Mouse (Mus musculus): Measurements from ENCODE around the gene Mx1.
A peak's percentile ranks its signal among the peaks of the same experiment; 100 is the strongest.

Gene Mx1

DNA sequence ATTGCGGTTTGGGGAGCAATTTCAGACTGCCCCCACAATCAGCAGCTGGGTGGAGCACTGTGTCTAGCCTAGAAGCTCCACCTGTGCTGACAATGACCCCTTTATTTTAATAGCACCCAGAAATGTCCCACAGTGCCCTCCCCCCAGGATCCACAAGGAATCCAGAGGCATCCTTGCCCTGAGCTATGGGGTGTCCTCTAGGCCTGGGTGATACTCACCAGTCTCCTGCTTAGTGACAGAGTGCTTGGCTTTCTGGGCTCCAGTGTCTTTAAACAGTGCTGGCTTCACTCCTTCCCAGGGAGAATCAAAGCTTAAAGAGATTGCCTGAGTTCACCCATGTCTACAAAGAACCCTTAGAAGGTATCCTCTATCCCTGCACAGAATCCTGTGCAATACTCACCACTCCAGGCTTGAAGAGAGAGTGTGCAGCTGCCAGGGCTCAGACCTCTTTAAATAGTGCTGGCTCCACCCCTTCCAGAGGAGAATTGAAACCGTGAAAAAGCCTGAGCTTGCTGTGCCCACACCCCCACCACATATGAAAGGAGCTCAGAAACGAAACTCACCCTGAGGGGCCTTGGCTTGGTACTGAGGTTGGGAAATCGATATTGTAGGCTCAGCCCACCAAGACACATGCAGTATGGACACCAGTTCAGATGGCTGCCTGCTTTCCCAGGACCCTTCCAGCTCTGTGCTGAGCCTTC is at the start of gene Mx1:
Gene Mx1 (minus strand): TSS at position 427 of the 701 bp plus-strand sequence.
- DNase-seq = peak; percentile 33

DNA sequence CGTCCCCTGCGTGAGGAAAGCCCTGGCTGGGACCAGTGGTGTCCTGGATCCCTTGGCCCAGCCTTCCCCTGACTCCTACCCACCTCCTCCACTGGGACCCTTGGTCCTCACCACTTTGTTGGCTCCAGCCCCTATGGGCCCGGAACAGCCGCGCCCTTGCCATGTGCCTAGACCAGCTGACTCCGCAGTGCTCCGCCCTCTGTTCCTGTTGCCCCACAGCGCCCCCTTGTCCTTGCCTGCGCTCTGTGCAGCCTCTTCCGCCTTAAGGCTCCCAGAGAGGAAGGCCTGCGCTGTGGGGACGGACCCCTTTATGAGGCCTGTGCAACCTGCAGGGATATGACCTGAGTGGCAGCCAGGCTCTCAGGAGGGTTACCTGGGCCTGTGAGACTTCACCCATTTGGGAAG is 49.6 kb upstream of the Mx1 start:
- no peak for DNase-seq

- no peak for DNase-seq
Measured at GRCm38 (mm10) chr16:97511495-97511894, 48.8 kb upstream of the Mx1 start.

- DNase-seq = no peak
Measured at GRCm38 (mm10) chr16:97510849-97511248, 48.1 kb upstream of the Mx1 start.

GRCm38 (mm10) chr16:97507783-97508182 is 45.1 kb upstream of the Mx1 start:
- DNase-seq = no peak

DNA sequence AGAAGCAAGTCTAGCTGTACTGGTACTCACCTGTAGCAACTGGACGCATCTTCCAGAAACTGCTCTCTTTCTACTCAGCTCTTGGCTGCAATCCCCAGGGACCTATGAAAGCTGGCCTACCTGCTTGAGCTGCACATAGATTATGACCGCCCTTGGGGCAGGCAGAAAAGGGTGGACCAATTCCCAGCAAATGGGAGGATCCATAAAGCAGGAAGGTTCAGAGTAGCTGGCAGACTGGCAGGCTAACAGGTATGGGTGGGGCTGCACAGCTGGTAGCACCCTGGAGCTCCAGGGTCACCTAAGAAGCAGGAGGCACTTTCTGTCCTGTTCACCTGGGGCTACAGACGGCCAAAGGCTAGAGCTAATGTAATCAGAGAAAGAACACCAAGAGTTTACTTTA is 42.1 kb upstream of the Mx1 start:
- no peak for DNase-seq

GRCm38 (mm10) chr16:97503849-97504248 is 41.1 kb upstream of the Mx1 start:
- DNase-seq = no peak

- no peak for DNase-seq
Measured at GRCm38 (mm10) chr16:97500901-97501300, 38.2 kb upstream of the Mx1 start.

DNA sequence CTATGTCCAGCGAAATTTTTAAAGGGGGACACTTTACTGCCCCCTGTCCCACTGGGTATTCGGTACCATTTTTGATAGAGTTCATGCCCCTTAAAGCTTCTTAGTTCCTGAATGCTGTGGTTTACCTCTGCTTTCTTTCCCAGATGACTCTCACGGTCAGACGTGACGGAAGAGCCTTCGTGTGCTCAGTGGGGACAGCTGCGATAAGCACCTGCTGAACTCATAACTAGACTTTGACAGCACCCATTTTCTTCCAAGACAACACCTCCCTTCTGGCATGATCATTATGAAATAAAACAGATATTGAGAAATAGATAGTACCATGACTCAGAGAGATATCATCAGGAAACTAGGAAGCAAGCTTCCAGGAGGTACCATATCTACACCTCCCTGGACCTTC is 36.7 kb upstream of the Mx1 start:
- DNase-seq = no peak

DNA sequence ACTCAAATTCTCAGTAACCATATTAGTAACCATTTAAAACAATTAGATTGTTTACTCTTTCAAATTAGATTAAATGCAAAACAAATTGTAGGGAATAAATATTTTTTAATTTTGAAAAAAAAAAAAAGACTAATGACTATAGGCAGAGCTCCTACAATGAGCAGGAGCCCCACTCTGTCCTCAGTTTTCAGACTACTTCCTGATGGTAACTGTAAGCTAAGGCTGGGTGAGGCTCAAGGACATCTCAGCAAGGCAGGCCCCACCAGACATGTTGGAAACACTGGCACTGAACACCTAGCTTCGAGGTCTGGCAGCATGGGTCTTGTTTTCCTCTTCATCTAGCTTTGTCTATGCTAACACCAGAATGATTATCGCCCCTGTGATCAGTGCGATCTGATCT is 35.4 kb upstream of the Mx1 start:
- DNase-seq = no peak

DNA sequence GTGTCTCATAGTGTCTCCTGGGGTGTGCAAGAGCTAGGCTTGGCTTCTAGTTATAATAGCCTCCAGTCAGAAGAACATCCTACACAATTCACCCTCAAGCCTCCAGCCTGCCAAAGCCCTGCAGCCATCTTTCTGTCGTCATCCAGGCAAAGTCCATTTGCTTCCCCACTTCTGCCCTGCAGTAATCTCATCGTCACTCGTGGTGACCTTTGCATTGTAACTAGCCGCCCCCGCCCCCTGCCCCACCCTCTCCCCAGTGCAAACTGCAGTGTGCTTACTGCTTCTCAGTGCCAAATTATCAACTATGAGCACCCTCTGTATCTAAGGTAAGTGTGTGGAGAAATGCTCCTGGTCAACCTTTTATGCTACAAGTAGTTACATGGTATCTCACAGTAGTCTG is 35.0 kb upstream of the Mx1 start:
- DNase-seq = no peak

GRCm38 (mm10) chr16:97496026-97496425 is 33.3 kb upstream of the Mx1 start:
- no peak for DNase-seq

DNA sequence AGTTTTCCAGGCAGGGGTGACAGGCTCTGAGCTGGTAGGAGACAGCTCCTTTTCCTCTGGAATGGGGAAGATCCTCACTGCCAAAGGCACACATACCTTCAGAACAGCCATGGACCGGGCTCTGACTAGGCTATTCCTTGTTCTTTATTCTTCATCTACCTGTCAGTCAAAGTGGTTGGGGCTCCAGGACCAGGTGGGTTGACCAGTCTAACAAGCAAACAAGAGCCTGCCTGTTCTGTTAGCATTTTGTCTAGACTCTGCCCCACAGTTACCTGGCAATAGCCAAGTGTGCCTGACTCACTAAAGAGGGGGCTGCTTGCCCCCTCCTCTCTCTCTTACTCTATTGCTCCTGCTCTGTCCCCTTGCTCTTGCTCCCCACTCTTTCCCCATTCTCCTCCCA is 29.7 kb upstream of the Mx1 start:
- DNase-seq = no peak

DNA sequence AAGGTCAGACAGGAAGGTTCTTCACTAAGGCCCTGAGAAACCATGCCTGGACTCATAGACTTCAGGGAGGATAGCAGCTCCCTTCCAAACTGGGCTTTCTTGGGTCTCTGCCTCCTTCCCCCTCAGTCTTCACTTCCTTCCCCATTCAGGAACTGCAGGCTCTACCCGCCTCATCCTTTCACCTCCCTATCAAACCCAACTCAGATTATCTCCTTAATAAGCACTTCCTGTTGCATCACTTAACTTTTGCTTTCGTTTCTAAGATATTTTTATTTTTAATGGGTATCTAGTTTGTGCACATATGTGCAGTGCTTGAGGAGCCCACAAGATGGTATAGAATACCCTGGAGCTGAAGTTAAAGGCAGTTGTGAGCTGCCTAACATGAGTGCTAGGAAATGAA is 15.9 kb upstream of the Mx1 start:
- DNase-seq = no peak

GRCm38 (mm10) chr16:97476524-97476923 is 13.8 kb upstream of the Mx1 start:
- DNase-seq = no peak

GRCm38 (mm10) chr16:97475581-97475980 is 12.9 kb upstream of the Mx1 start:
- no peak for DNase-seq

DNA sequence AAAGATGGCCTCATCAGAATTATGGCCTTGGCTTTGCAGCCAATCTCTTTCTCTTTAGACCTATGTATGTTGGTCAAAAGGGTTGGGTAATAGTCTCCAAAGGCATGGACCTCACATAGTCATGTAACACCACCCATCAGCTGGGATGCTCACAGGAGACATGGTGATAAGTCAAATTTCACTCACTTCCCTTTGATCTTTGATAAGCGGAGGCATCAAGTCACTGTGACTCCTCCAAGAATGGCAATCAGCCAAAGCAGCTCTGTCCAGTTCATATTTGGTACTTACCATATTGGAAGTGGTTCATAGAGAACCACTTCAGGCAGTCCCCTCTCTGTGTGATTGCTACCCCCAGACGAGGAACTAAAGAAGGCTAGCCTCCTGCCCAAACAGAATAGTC is 12.0 kb upstream of the Mx1 start:
- DNase-seq = no peak

DNA sequence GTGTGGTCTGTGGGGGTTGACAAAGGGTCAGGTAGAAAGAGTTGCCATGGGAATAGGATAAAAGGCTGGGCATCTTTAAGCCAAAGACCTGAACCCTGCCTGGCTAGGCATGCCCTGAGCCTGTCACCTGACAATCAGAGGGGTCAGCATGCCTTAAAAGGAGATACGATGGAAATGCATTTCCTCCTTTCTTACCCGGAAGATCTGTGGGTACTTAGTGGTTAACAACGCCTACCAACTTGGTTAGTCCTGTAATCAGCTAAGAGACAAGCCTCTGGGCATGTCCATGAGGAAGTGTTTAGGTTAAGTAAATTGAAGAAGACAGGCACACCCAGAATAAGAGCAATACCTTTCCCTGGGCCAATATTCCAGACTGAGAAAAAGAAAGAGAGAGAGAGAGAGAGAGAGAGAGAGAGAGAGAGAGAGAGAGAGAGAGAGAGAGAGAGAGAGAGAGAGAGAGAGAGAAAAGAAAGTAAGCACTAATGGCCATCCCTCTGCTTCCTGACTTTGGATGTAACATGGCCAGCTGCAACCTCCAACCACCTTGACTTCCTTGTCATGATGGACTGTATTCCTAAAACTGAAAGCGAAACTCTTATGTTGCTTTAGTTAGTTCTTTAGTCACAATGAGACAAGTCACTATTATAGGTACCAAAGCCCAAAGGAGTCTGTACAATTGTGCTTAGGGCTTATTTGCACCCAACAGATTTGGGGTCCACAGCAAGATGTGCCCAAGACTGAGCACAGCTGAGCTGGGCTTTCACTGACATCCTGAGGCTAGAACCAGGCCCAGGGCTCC is 5.5 kb upstream of the Mx1 start:
- no peak for DNase-seq

GRCm38 (mm10) chr16:97467472-97467871 is 4.8 kb upstream of the Mx1 start:
- DNase-seq = no peak

- DNase-seq = peak; percentile 11
Measured at GRCm38 (mm10) chr16:97466182-97466957, 3.7 kb upstream of the Mx1 start.

DNA sequence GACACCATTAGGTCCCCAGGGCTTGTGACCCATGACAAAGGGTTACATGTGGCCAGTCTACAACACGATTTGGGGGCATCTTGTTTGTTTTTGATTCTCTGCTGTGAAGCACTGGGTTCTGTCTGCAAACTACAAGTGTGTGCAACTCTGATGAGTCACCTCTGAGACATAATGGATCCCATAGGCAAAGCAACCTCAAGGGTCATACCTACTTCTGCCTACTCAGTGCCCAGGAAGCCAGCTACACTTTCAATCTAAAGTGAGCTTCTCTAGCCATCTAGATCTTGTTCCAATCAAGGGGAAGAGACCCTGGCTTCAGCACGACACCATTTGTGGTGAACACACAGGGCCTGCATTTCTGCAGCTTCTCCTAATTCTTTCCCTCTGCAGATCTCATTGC is 1.4 kb downstream of the Mx1 start:
- no peak for DNase-seq

- no peak for DNase-seq
Measured at GRCm38 (mm10) chr16:97459831-97460230, 2.9 kb downstream of the Mx1 start.

DNA sequence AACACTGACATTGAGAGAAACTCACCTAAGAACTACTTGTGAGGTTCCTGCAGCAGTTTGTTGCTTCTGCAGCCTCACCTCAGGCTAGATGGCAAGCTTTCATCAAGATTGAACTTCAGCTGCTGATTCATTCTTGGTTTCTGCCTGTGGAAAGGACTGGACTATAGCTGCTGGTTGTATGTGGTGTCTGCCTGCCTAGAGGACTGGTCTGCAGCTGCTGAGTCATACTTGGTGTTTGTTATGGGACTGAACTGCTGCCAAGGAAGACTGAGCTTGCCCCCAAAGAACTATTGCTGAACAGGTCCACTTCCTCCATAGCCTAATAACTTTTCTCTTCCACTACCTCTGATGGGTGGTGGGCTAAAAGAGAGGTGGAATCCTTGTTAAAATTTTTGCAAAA is 15.3 kb downstream of the Mx1 start:
- DNase-seq = no peak
